Mouse (Mus musculus): Measurements from ENCODE around the gene Abce1.

Abce1 gene

GRCm38 (mm10) chr8:79639586-79640451, 71.7 kb downstream of the Abce1 start, which contains the start of gene Otud4:
Otud4 (plus strand) TSS chr8:79639618.
- peak; percentile 71 for DNase-seq

- peak; percentile 99 for DNase-seq
Measured at GRCm38 (mm10) chr8:79638707-79639549, 72.6 kb downstream of the Abce1 start.

GRCm38 (mm10) chr8:79638001-79638706, 73.4 kb downstream of the Abce1 start:
- DNase-seq, result no peak

- DNase-seq, result no peak
Measured at GRCm38 (mm10) chr8:79637237-79637636, 74.3 kb downstream of the Abce1 start.

- no peak for DNase-seq
Measured at GRCm38 (mm10) chr8:79636151-79636550, 75.4 kb downstream of the Abce1 start.

GRCm38 (mm10) chr8:79635491-79635890, 76.0 kb downstream of the Abce1 start:
- DNase-seq, result no peak

All from right cerebral cortex, postnatal 25 days (tissue).